In the genomic region with DNA sequence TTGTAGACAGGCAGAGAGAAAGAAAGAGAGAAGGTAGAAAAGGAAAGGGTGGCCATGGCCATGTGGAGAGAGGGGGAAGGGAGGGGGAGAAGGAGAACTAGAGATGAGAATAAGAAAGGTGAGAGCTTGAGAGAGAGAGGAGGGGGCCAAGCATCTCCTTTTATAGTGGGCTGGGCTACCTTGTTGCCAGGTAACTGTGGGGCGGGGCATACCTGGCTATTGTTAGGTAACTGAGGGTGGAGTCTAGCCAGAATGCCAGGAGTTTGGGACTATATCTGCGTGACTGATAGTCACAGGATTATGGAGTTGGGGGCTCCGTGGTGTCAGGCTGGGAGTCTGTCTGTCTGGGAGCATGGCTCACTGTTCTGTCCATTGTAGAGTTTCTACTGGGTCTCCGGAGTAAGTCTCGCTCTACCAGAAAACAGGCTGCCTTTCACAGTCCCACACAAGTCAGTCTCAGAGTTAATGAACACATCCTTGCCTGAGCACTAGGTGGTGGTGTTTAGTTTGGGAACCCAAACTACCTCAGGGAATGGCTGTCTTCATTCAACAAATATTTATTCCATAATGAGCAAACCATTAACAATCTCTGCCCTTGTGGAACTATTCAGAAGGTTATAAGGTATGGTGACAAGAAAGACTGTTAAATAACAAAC, we compare ENCODE assay signal across 20 mouse cellular contexts. TPM values are rescaled to one million over a fixed set of nuclear protein-coding genes. Genes with fewer than 3 reads are reported as not detected.
DNase-seq lines count a peak whose midpoint lies in the region; ATAC-seq and TF ChIP-seq lines count a peak whose summit lies in the region.
"Had no signal": no experiment of that assay in that cellular context is flagged by ENCODE, and none has a peak within 500 bp of the region (broad histone marks: within the 10 kb centered on the region; RNA-seq: fewer than 3 reads in every experiment).

No protein-coding gene starts in this region.

- no peak overlapping the region for H3K4me3 ChIP-seq in kidney, adult 2 months (ENCODE audit: insufficient read depth, low read depth, low read length)
- H3K4me3 ChIP-seq in midbrain, postnatal 0 days (ENCODE audit: low read depth, low read length), result no peak overlapping the region
- no peak overlapping the region for H3K4me3 ChIP-seq in midbrain, embryonic 10.5 days
- H3K4me3 ChIP-seq in lung, adult 2 months (replicated peaks; ENCODE audit: extremely low read depth, low read depth, low read length), result no peak overlapping the region
- H3K4me3 ChIP-seq: forebrain, embryonic 12.5 days; lung, embryonic 15.5 days; megakaryocyte, embryonic 14.5 days; neural tube, embryonic 13.5 days had no signal

- DNase-seq in kidney, adult 2 months, result peak; percentile 48
- no peak for DNase-seq in kidney, postnatal 14 days
- no peak for DNase-seq in midbrain, postnatal 0 days (ENCODE audit: low spot score)
- DNase-seq in midbrain, embryonic 10.5 days (ENCODE audit: low spot score), result no peak
- DNase-seq in R1 (ENCODE audit: low read depth, low spot score), result peak; percentile 56
- DNase-seq in lung, postnatal 36 days, result no peak
- DNase-seq in lung, adult 2 months, result no peak
- DNase-seq: cerebellum, adult 9-10 months; embryo, embryonic 11 days; heart, adult 18-20 months; heart, postnatal 14 days; thymus, adult 2 months had no signal

- no peak overlapping the region for H3K9ac ChIP-seq in midbrain, postnatal 0 days (replicated peaks; ENCODE audit: low read length, poor library complexity, severe bottlenecking)
- H3K9ac ChIP-seq: forebrain, embryonic 12.5 days; lung, embryonic 15.5 days; neural tube, embryonic 13.5 days had no signal

- no peak overlapping the region for H3K27ac ChIP-seq in kidney, adult 2 months (ENCODE audit: insufficient read depth, low read depth, low read length)
- H3K27ac ChIP-seq in midbrain, postnatal 0 days (ENCODE audit: low read depth, low read length), result no peak overlapping the region
- H3K27ac ChIP-seq in midbrain, embryonic 10.5 days (replicated peaks), result no peak overlapping the region
- H3K27ac ChIP-seq: forebrain, embryonic 12.5 days; hindbrain, postnatal 0 days; lung, embryonic 15.5 days; neural tube, embryonic 13.5 days had no signal

- H3K4me2 ChIP-seq in midbrain, postnatal 0 days (ENCODE audit: low read depth, low read length, poor library complexity, severe bottlenecking), result no peak overlapping the region
- H3K4me2 ChIP-seq: forebrain, embryonic 12.5 days; lung, embryonic 15.5 days; neural tube, embryonic 13.5 days had no signal

- peaks cover 7% of the 10 kb centered on the region for H3K9me3 ChIP-seq in midbrain, postnatal 0 days (ENCODE audit: low read length)
- H3K9me3 ChIP-seq in midbrain, embryonic 10.5 days (replicated peaks), result peaks cover 10% of the 10 kb centered on the region
- H3K9me3 ChIP-seq: lung, embryonic 15.5 days had no signal

- no peaks in the 10 kb centered on the region; the same call in 1 of the 2 replicates for H3K27me3 ChIP-seq in kidney, adult 2 months (replicated peaks; ENCODE audit: control insufficient read depth, insufficient read depth, low read length)
- H3K27me3 ChIP-seq in midbrain, postnatal 0 days (ENCODE audit: insufficient read depth, low read length), result no peaks in the 10 kb centered on the region
- H3K27me3 ChIP-seq in midbrain, embryonic 10.5 days (ENCODE audit: low read depth, poor library complexity, severe bottlenecking), result peaks cover 10% of the 10 kb centered on the region
- H3K27me3 ChIP-seq: forebrain, embryonic 12.5 days; lung, embryonic 15.5 days; neural tube, embryonic 13.5 days had no signal

- no peaks in the 10 kb centered on the region for H3K4me1 ChIP-seq in kidney, adult 2 months (ENCODE audit: control insufficient read depth, insufficient read depth, low read length)
- H3K4me1 ChIP-seq in midbrain, postnatal 0 days (ENCODE audit: insufficient read depth, low read length), result 0 out of 2 replicates have a peak, but pooled peaks cover 4% of the 10 kb centered on the region
- peaks cover 16% of the 10 kb centered on the region for H3K4me1 ChIP-seq in midbrain, embryonic 10.5 days
- no peaks in the 10 kb centered on the region for H3K4me1 ChIP-seq in lung, adult 2 months (ENCODE audit: control insufficient read depth, insufficient read depth, low read length)
- H3K4me1 ChIP-seq: lung, embryonic 15.5 days had no signal

- ATAC-seq in midbrain, postnatal 0 days (ENCODE audit: low FRiP score), result no peak
- ATAC-seq: CD4-positive, CD25-positive, alpha-beta regulatory T cell, adult 4 months; hindbrain, postnatal 0 days had no signal

- no peak; the same call in 1 of the 2 replicates for TF ChIP-seq CTCF in kidney, adult 2 months (conservative IDR thresholded peaks at IDR 0.05; ENCODE audit: insufficient read depth, insufficient read length, low read depth, low read length)
- TF ChIP-seq CTCF in midbrain, postnatal 0 days (IDR thresholded peaks at IDR 0.05), result peak; percentile 22; the same call in 1 of the 2 replicates
- TF ChIP-seq CTCF in lung, adult 2 months (IDR thresholded peaks at IDR 0.05; ENCODE audit: insufficient read depth, low read length), result no peak

- WGBS in kidney, adult 2 months, result 77% methylated on average over 5 of the region's 5 CpGs
- 69% methylated on average over 5 of the region's 5 CpGs for WGBS in midbrain, postnatal 0 days
- 71% methylated on average over 5 of the region's 5 CpGs for WGBS in midbrain, embryonic 10.5 days
- WGBS in lung, adult 2 months, result 64% methylated on average over 5 of the region's 5 CpGs

- TF ChIP-seq POLR2A in kidney, adult 2 months (IDR thresholded peaks at IDR 0.05; ENCODE audit: low read depth, low read length), result no peak
- no peak for TF ChIP-seq POLR2A in lung, adult 2 months (IDR thresholded peaks at IDR 0.05; ENCODE audit: borderline replicate concordance, extremely low read depth, low read depth, low read length)

- H3K36me3 ChIP-seq in kidney, adult 2 months (ENCODE audit: control insufficient read depth, insufficient read depth, low read length), result no peaks in the 10 kb centered on the region
- no peaks in the 10 kb centered on the region for H3K36me3 ChIP-seq in midbrain, postnatal 0 days (ENCODE audit: insufficient read depth, low read length)
- H3K36me3 ChIP-seq in midbrain, embryonic 10.5 days, result no peaks in the 10 kb centered on the region
- H3K36me3 ChIP-seq: forebrain, embryonic 12.5 days; lung, embryonic 15.5 days; neural tube, embryonic 13.5 days had no signal

RNA-seq across cellular contexts. Expression of gene Appl1, which starts 10.6 kb away (rescaled TPM):
- 3.7 and 5.4 TPM in 2 replicates for polyA plus RNA-seq in kidney, adult 2 months (2012; rRNA removed)
- total RNA-seq in midbrain, postnatal 0 days (2014; rRNA removed), result 43.7 and 68.2 TPM in 2 replicates
- polyA plus RNA-seq in midbrain, postnatal 0 days (2015; fragmentation: Nextera tagmentation; extraction: Ambion mirVana), result 51.9 and 65.8 TPM in 2 replicates
- polyA plus RNA-seq in midbrain, embryonic 10.5 days (2016; fragmentation: Nextera tagmentation; extraction: Ambion mirVana), result 26.1 and 30.1 TPM in 2 replicates
- polyA plus RNA-seq in lung, adult 2 months (2012; rRNA removed), result 3.2 and 6.1 TPM in 2 replicates

RNA-seq across cellular contexts. Expression of gene Hesx1, which starts 12.6 kb away (rescaled TPM):
- 0.12 and 0.19 TPM in 2 replicates for polyA plus RNA-seq in kidney, adult 2 months (2012; rRNA removed)
- total RNA-seq in midbrain, postnatal 0 days (2014; rRNA removed), result 0.88 TPM in 1 of 2 replicates, not detected in the other
- 0.16 and 0.40 TPM in 2 replicates for polyA plus RNA-seq in midbrain, postnatal 0 days (2015; fragmentation: Nextera tagmentation; extraction: Ambion mirVana)
- polyA plus RNA-seq in midbrain, embryonic 10.5 days (2016; fragmentation: Nextera tagmentation; extraction: Ambion mirVana), result 0.39 and 1.1 TPM in 2 replicates
- polyA plus RNA-seq in lung, adult 2 months (2012; rRNA removed), result not detected in 2 replicates
- total RNA-seq: heart, adult 18-20 months; heart, postnatal 14 days; hindbrain, postnatal 0 days; layer of hippocampus, adult 8-10 months; left cerebral cortex, postnatal 10 days had no signal
- polyA plus RNA-seq: forebrain, embryonic 12.5 days; lung, embryonic 15.5 days; neural tube, embryonic 13.5 days; thymus, adult 2 months had no signal

RNA-seq across cellular contexts. Expression of gene Il17rd, which starts 57.1 kb away (rescaled TPM):
- 3.3 and 3.8 TPM in 2 replicates for polyA plus RNA-seq in kidney, adult 2 months (2012; rRNA removed)
- 9.1 TPM in 2 replicates for total RNA-seq in midbrain, postnatal 0 days (2014; rRNA removed)
- 1.2 and 1.5 TPM in 2 replicates for polyA plus RNA-seq in midbrain, postnatal 0 days (2015; fragmentation: Nextera tagmentation; extraction: Ambion mirVana)
- 6.4 and 7.6 TPM in 2 replicates for polyA plus RNA-seq in midbrain, embryonic 10.5 days (2016; fragmentation: Nextera tagmentation; extraction: Ambion mirVana)
- polyA plus RNA-seq in lung, adult 2 months (2012; rRNA removed), result 9.4 and 11.3 TPM in 2 replicates

Comparison
In these comparisons a context has a peak if more than half of its experiments do, and no peak if none do; other contexts are left out.
1. DNase-seq: peak in kidney, adult 2 months (single experiment) and R1 (single experiment); none in kidney, postnatal 14 days (single experiment), midbrain, postnatal 0 days (single experiment), midbrain, embryonic 10.5 days (single experiment), lung, postnatal 36 days (single experiment) and lung, adult 2 months (single experiment).